Mouse (Mus musculus): ENCODE measurements around the gene Msrb3. TPM values are rescaled to one million over a fixed set of nuclear protein-coding genes. Genes with fewer than 3 reads are reported as not detected.

Gene Msrb3
- polyA plus RNA-seq, 1 experiment from 2014 or later, result 41.0 TPM

- no peaks in the 10 kb centered on the region for H3K27me3 ChIP-seq (ENCODE audit: control insufficient read depth, insufficient read depth, low read length)
- no peak overlapping the region for H3K27ac ChIP-seq (replicated peaks in 1 of 2; ENCODE audit: control insufficient read depth in 1 of 2, insufficient read depth in 1 of 2, low read depth in 2 of 2, low read length in 2 of 2)
- peaks cover 60% of the 10 kb centered on the region for H3K36me3 ChIP-seq (ENCODE audit: control insufficient read depth, insufficient read depth, low read length)
- WGBS, result 82% methylated on average over 7 of the region's 7 CpGs
- ATAC-seq (ENCODE audit: insufficient number of reproducible peaks, insufficient read depth, low FRiP score, low read depth), result no peak
- no peak overlapping the region for H3K4me3 ChIP-seq (ENCODE audit: control insufficient read depth in 1 of 2, insufficient read depth in 1 of 2, low read depth in 1 of 2, low read length in 2 of 2)
- no peak overlapping the region for H3K4me2 ChIP-seq (ENCODE audit: low read length)
- no peaks in the 10 kb centered on the region for H3K9me3 ChIP-seq (ENCODE audit: control insufficient read depth, low read length)
- no peaks in the 10 kb centered on the region for H3K4me1 ChIP-seq (ENCODE audit: control insufficient read depth in 2 of 2, insufficient read depth in 2 of 2, low read length in 2 of 2)
- no peak overlapping the region for H3K9ac ChIP-seq (ENCODE audit: low read length)
Observed at GRCm38 (mm10) chr10:120839966-120840365, 58.9 kb downstream of the Msrb3 start.

- WGBS, result 85% methylated on average over 1 of the region's 1 CpGs
- H3K4me2 ChIP-seq (ENCODE audit: low read length), result no peak overlapping the region
- no peaks in the 10 kb centered on the region for H3K9me3 ChIP-seq (ENCODE audit: control insufficient read depth, low read length)
- no peaks in the 10 kb centered on the region for H3K27me3 ChIP-seq (ENCODE audit: control insufficient read depth, insufficient read depth, low read length)
- peaks cover 51% of the 10 kb centered on the region for H3K36me3 ChIP-seq (ENCODE audit: control insufficient read depth, insufficient read depth, low read length)
- H3K4me1 ChIP-seq (ENCODE audit: control insufficient read depth in 2 of 2, insufficient read depth in 2 of 2, low read length in 2 of 2), result no peaks in the 10 kb centered on the region
- H3K27ac ChIP-seq (replicated peaks in 1 of 2; ENCODE audit: control insufficient read depth in 1 of 2, insufficient read depth in 1 of 2, low read depth in 2 of 2, low read length in 2 of 2), result no peak overlapping the region
- no peak overlapping the region for H3K4me3 ChIP-seq (ENCODE audit: control insufficient read depth in 1 of 2, insufficient read depth in 1 of 2, low read depth in 1 of 2, low read length in 2 of 2)
- no peak for ATAC-seq (ENCODE audit: insufficient number of reproducible peaks, insufficient read depth, low FRiP score, low read depth)
- no peak overlapping the region for H3K9ac ChIP-seq (ENCODE audit: low read length)
Observed at GRCm38 (mm10) chr10:120834531-120834930, 64.4 kb downstream of the Msrb3 start.

GRCm38 (mm10) chr10:120833836-120834235, 65.1 kb downstream of the Msrb3 start:
- no peak for ATAC-seq (ENCODE audit: insufficient number of reproducible peaks, insufficient read depth, low FRiP score, low read depth)
- Histone ChIP-seq H3K4me1 (ENCODE audit: control insufficient read depth in 2 of 2, insufficient read depth in 2 of 2, low read length in 2 of 2) (no peaks in the 10 kb centered on the region), H3K36me3 (ENCODE audit: control insufficient read depth, insufficient read depth, low read length) (peaks cover 58% of the 10 kb centered on the region), H3K4me2 (ENCODE audit: low read length) (no peak overlapping the region), H3K9me3 (ENCODE audit: control insufficient read depth, low read length) (no peaks in the 10 kb centered on the region), H3K9ac (ENCODE audit: low read length) (no peak overlapping the region), H3K4me3 (ENCODE audit: control insufficient read depth in 1 of 2, insufficient read depth in 1 of 2, low read depth in 1 of 2, low read length in 2 of 2) (no peak overlapping the region), H3K27ac (replicated peaks in 1 of 2; ENCODE audit: control insufficient read depth in 1 of 2, insufficient read depth in 1 of 2, low read depth in 2 of 2, low read length in 2 of 2) (no peak overlapping the region), H3K27me3 (ENCODE audit: control insufficient read depth, insufficient read depth, low read length) (no peaks in the 10 kb centered on the region)

DNA sequence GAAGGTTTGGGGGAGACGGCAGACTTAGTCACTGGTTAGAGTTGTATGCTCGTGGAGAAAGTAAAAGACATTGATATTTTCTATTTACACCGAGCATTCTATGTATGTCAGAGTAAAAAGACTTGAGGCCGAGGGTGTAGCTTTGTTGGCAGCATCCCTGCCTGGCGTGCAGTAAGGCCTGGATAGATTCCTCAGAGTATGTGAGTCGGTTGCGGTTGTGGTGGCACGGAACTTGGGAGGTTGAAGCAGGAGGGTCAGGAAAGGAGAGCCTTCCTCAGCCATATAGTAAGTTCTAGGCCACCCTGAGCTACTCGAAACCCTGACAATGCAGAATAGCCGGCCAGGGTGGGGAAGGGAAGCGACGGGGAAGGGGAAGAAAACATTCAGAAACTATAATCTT, 71.1 kb downstream of the Msrb3 start:
- Histone ChIP-seq H3K9ac (ENCODE audit: low read length) (no peak overlapping the region), H3K4me3 (ENCODE audit: control insufficient read depth in 1 of 2, insufficient read depth in 1 of 2, low read depth in 1 of 2, low read length in 2 of 2) (no peak overlapping the region), H3K36me3 (ENCODE audit: control insufficient read depth, insufficient read depth, low read length) (peaks cover 70% of the 10 kb centered on the region), H3K4me1 (ENCODE audit: control insufficient read depth in 2 of 2, insufficient read depth in 2 of 2, low read length in 2 of 2) (peaks cover 5 to 7% of the 10 kb centered on the region in 2 experiments; a peak in 2 of 4 replicates), H3K27me3 (ENCODE audit: control insufficient read depth, insufficient read depth, low read length) (no peaks in the 10 kb centered on the region), H3K27ac (replicated peaks in 1 of 2; ENCODE audit: control insufficient read depth in 1 of 2, insufficient read depth in 1 of 2, low read depth in 2 of 2, low read length in 2 of 2) (no peak overlapping the region), H3K4me2 (ENCODE audit: low read length) (no peak overlapping the region), H3K9me3 (ENCODE audit: control insufficient read depth, low read length) (no peaks in the 10 kb centered on the region)
- 92% methylated on average over 12 of the region's 12 CpGs for WGBS
- ATAC-seq (ENCODE audit: insufficient number of reproducible peaks, insufficient read depth, low FRiP score, low read depth), result no peak

- no peak overlapping the region for H3K9ac ChIP-seq (ENCODE audit: low read length)
- peak overlapping the region; percentile 46 for H3K4me2 ChIP-seq (ENCODE audit: low read length)
- H3K9me3 ChIP-seq (ENCODE audit: control insufficient read depth, low read length), result no peaks in the 10 kb centered on the region
- no peak for ATAC-seq (ENCODE audit: insufficient number of reproducible peaks, insufficient read depth, low FRiP score, low read depth)
- no peaks in the 10 kb centered on the region for H3K27me3 ChIP-seq (ENCODE audit: control insufficient read depth, insufficient read depth, low read length)
- H3K27ac ChIP-seq (replicated peaks in 1 of 2; ENCODE audit: control insufficient read depth in 1 of 2, insufficient read depth in 1 of 2, low read depth in 2 of 2, low read length in 2 of 2), result peak overlapping the region; percentile 7 to 47; a peak in 2 of 4 replicates
- no peak overlapping the region for H3K4me3 ChIP-seq (ENCODE audit: control insufficient read depth in 1 of 2, insufficient read depth in 1 of 2, low read depth in 1 of 2, low read length in 2 of 2)
- 65% methylated on average over 27 of the region's 27 CpGs for WGBS
- H3K4me1 ChIP-seq (ENCODE audit: control insufficient read depth in 2 of 2, insufficient read depth in 2 of 2, low read length in 2 of 2), result peaks cover 7 to 8% of the 10 kb centered on the region in 2 experiments
- H3K36me3 ChIP-seq (ENCODE audit: control insufficient read depth, insufficient read depth, low read length), result peaks cover 71% of the 10 kb centered on the region
Observed at GRCm38 (mm10) chr10:120826795-120827669, 71.9 kb downstream of the Msrb3 start.

GRCm38 (mm10) chr10:120826381-120826780, 72.5 kb downstream of the Msrb3 start:
- no peaks in the 10 kb centered on the region for H3K9me3 ChIP-seq (ENCODE audit: control insufficient read depth, low read length)
- 60% methylated on average over 7 of the region's 7 CpGs for WGBS
- H3K4me3 ChIP-seq (ENCODE audit: control insufficient read depth in 1 of 2, insufficient read depth in 1 of 2, low read depth in 1 of 2, low read length in 2 of 2), result no peak overlapping the region
- peaks cover 12 to 13% of the 10 kb centered on the region in 2 experiments for H3K4me1 ChIP-seq (ENCODE audit: control insufficient read depth in 2 of 2, insufficient read depth in 2 of 2, low read length in 2 of 2)
- ATAC-seq (ENCODE audit: insufficient number of reproducible peaks, insufficient read depth, low FRiP score, low read depth), result no peak
- H3K9ac ChIP-seq (ENCODE audit: low read length), result no peak overlapping the region
- H3K27me3 ChIP-seq (ENCODE audit: control insufficient read depth, insufficient read depth, low read length), result no peaks in the 10 kb centered on the region
- peaks cover 65% of the 10 kb centered on the region for H3K36me3 ChIP-seq (ENCODE audit: control insufficient read depth, insufficient read depth, low read length)
- H3K4me2 ChIP-seq (ENCODE audit: low read length), result no peak overlapping the region
- H3K27ac ChIP-seq (replicated peaks in 1 of 2; ENCODE audit: control insufficient read depth in 1 of 2, insufficient read depth in 1 of 2, low read depth in 2 of 2, low read length in 2 of 2), result no peak overlapping the region

DNA sequence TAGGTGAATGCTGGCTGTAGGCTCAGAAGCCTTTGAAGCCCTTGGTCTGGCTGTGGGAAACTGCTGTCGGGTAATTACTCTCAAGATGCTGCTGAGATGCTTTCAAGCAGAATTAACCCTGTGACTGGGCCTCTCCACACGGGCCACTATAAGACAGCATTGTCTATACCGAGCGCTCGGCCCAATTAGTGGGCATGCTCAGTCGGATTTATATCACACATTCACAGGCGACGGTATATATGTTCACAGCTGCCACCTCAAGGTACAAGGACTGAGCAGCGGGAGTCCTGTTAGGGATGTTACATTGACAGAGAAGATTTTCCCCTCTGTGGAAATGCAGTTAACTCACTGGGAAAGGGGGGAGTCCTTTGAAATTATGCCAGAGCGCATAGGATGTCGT, 73.3 kb downstream of the Msrb3 start:
- Histone ChIP-seq H3K27ac (replicated peaks in 1 of 2; ENCODE audit: control insufficient read depth in 1 of 2, insufficient read depth in 1 of 2, low read depth in 2 of 2, low read length in 2 of 2) (no peak overlapping the region), H3K4me2 (ENCODE audit: low read length) (no peak overlapping the region), H3K4me3 (ENCODE audit: control insufficient read depth in 1 of 2, insufficient read depth in 1 of 2, low read depth in 1 of 2, low read length in 2 of 2) (no peak overlapping the region), H3K4me1 (ENCODE audit: control insufficient read depth in 2 of 2, insufficient read depth in 2 of 2, low read length in 2 of 2) (peaks cover 12 to 13% of the 10 kb centered on the region in 2 experiments), H3K27me3 (ENCODE audit: control insufficient read depth, insufficient read depth, low read length) (no peaks in the 10 kb centered on the region), H3K36me3 (ENCODE audit: control insufficient read depth, insufficient read depth, low read length) (peaks cover 60% of the 10 kb centered on the region), H3K9me3 (ENCODE audit: control insufficient read depth, low read length) (no peaks in the 10 kb centered on the region), H3K9ac (ENCODE audit: low read length) (no peak overlapping the region)
- ATAC-seq (ENCODE audit: insufficient number of reproducible peaks, insufficient read depth, low FRiP score, low read depth), result no peak
- WGBS, result 75% methylated on average over 11 of the region's 11 CpGs
